Comparison of ENCODE assay signal across 9 mouse cellular contexts in genomic region chr3:145119002-145119358, GRCm38 (mm10). TPM values are rescaled to one million over a fixed set of nuclear protein-coding genes. Genes with fewer than 3 reads are reported as not detected.
DNase-seq lines count a peak whose midpoint lies in the region; ATAC-seq and TF ChIP-seq lines count a peak whose summit lies in the region.
"Had no signal": no experiment of that assay in that cellular context is flagged by ENCODE, and none has a peak within 500 bp of the region (broad histone marks: within the 10 kb centered on the region; RNA-seq: fewer than 3 reads in every experiment).

No protein-coding gene starts in this region.

- no peaks in the 10 kb centered on the region for H3K27me3 ChIP-seq in lung, embryonic 14.5 days (ENCODE audit: insufficient read depth, low read length)
- H3K27me3 ChIP-seq in embryonic facial prominence, embryonic 13.5 days = no peaks in the 10 kb centered on the region
- H3K27me3 ChIP-seq in limb, embryonic 10.5 days (ENCODE audit: low read depth, poor library complexity, severe bottlenecking) = no peaks in the 10 kb centered on the region
- H3K27me3 ChIP-seq in neural tube, embryonic 15.5 days (replicated peaks) = no peaks in the 10 kb centered on the region

- DNase-seq in lung, embryonic 14.5 days = no peak
- DNase-seq in lung, postnatal 25 days (ENCODE audit: low spot score) = no peak
- DNase-seq in limb, embryonic 10.5 days (ENCODE audit: low spot score) = no peak
- DNase-seq in gastrocnemius, postnatal 36 days = no peak
- DNase-seq in gastrocnemius, postnatal 10 days = no peak
- no peak for DNase-seq in frontal cortex, postnatal 25 days (ENCODE audit: low spot score in 2 of 2)

- H3K9ac ChIP-seq in lung, embryonic 14.5 days = peak overlapping the region; percentile 83
- peak overlapping the region; percentile 85 for H3K9ac ChIP-seq in embryonic facial prominence, embryonic 13.5 days
- H3K9ac ChIP-seq in neural tube, embryonic 15.5 days (replicated peaks) = peak overlapping the region; percentile 87

- no peaks in the 10 kb centered on the region for H3K36me3 ChIP-seq in lung, embryonic 14.5 days (ENCODE audit: insufficient read depth)
- no peaks in the 10 kb centered on the region for H3K36me3 ChIP-seq in embryonic facial prominence, embryonic 13.5 days
- H3K36me3 ChIP-seq in limb, embryonic 10.5 days = no peaks in the 10 kb centered on the region
- H3K36me3 ChIP-seq in neural tube, embryonic 15.5 days = no peaks in the 10 kb centered on the region

- H3K27ac ChIP-seq in lung, embryonic 14.5 days (ENCODE audit: low read depth) = peak overlapping the region; percentile 96
- peak overlapping the region; percentile 97 for H3K27ac ChIP-seq in embryonic facial prominence, embryonic 13.5 days
- peak overlapping the region; percentile 99 for H3K27ac ChIP-seq in limb, embryonic 10.5 days
- peak overlapping the region; percentile 99 for H3K27ac ChIP-seq in neural tube, embryonic 15.5 days (replicated peaks)

- H3K4me2 ChIP-seq in lung, embryonic 14.5 days = peak overlapping the region; percentile 80
- peak overlapping the region; percentile 62 for H3K4me2 ChIP-seq in embryonic facial prominence, embryonic 13.5 days
- H3K4me2 ChIP-seq in neural tube, embryonic 15.5 days = peak overlapping the region; percentile 80

- TF ChIP-seq CTCF in lung, embryonic 14.5 days (IDR thresholded peaks at IDR 0.05; ENCODE audit: low read depth) = no peak

- ATAC-seq in lung, embryonic 14.5 days (ENCODE audit: insufficient read depth) = no peak
- ATAC-seq in embryonic facial prominence, embryonic 13.5 days (ENCODE audit: insufficient number of reproducible peaks, insufficient read depth, low FRiP score, low TSS enrichment, low read depth) = no peak
- ATAC-seq in neural tube, embryonic 15.5 days (ENCODE audit: low FRiP score) = no peak; the same call in 1 of the 2 replicates

- WGBS in lung, embryonic 14.5 days = 2% methylated on average over 14 of the region's 14 CpGs
- WGBS in embryonic facial prominence, embryonic 13.5 days = 4% methylated on average over 14 of the region's 14 CpGs
- WGBS in limb, embryonic 10.5 days = 6% methylated on average over 14 of the region's 14 CpGs
- WGBS in neural tube, embryonic 15.5 days = 4% methylated on average over 14 of the region's 14 CpGs

- H3K4me3 ChIP-seq in lung, embryonic 14.5 days (ENCODE audit: low read depth, low read length) = peak overlapping the region; percentile 65
- H3K4me3 ChIP-seq in embryonic facial prominence, embryonic 13.5 days = peak overlapping the region; percentile 75
- H3K4me3 ChIP-seq in limb, embryonic 10.5 days = peak overlapping the region; percentile 87
- H3K4me3 ChIP-seq in neural tube, embryonic 15.5 days (replicated peaks) = peak overlapping the region; percentile 79

- intact Hi-C loops in gastrocnemius, postnatal 36 days (cut with DNase I) = loop anchor here (5.0 kb wide), 1 partner anchor 397 kb away; the partner anchor contains the start of gene Sh3glb1

- no peaks in the 10 kb centered on the region for H3K9me3 ChIP-seq in lung, embryonic 14.5 days (ENCODE audit: low read depth, low read length)
- H3K9me3 ChIP-seq in embryonic facial prominence, embryonic 13.5 days = no peaks in the 10 kb centered on the region
- H3K9me3 ChIP-seq in limb, embryonic 10.5 days (replicated peaks) = no peaks in the 10 kb centered on the region
- H3K9me3 ChIP-seq in neural tube, embryonic 15.5 days (replicated peaks) = no peaks in the 10 kb centered on the region

- 0 out of 2 replicates have a peak, but pooled peaks cover 3% of the 10 kb centered on the region for H3K4me1 ChIP-seq in lung, embryonic 14.5 days (ENCODE audit: insufficient read depth)
- peaks cover 15% of the 10 kb centered on the region for H3K4me1 ChIP-seq in embryonic facial prominence, embryonic 13.5 days
- H3K4me1 ChIP-seq in limb, embryonic 10.5 days = peaks cover 14% of the 10 kb centered on the region; the same call in 1 of the 2 replicates
- H3K4me1 ChIP-seq in neural tube, embryonic 15.5 days = peaks cover 16% of the 10 kb centered on the region

RNA-seq across cellular contexts. Expression of gene Odf2l, which starts 0.6 kb away (rescaled TPM):
- polyA plus RNA-seq in lung, embryonic 14.5 days (2014; fragmentation: Nextera tagmentation; extraction: Ambion mirVana) = 16.6 and 17.4 TPM in 2 replicates
- polyA plus RNA-seq in embryonic facial prominence, embryonic 13.5 days (2015; fragmentation: Nextera tagmentation; extraction: Ambion mirVana) = 18.0 and 22.9 TPM in 2 replicates
- polyA plus RNA-seq in limb, embryonic 10.5 days (2016; fragmentation: Nextera tagmentation; extraction: Ambion mirVana) = 16.2 and 18.1 TPM in 2 replicates
- polyA plus RNA-seq in neural tube, embryonic 15.5 days (2015; fragmentation: Nextera tagmentation; extraction: Ambion mirVana) = 10.2 and 11.3 TPM in 2 replicates
- 10 to 100 TPM in 1 of 2 experiments, 1 to 10 TPM in 1; 7.4 to 10.2 TPM for total RNA-seq in gastrocnemius, postnatal 36 days (2021)
- 10 to 100 TPM in 1 of 2 experiments, 1 to 10 TPM in 1; 5.9 to 15.5 TPM for total RNA-seq in gastrocnemius, postnatal 10 days (2021)

RNA-seq across cellular contexts. Expression of gene Clca2, which starts 19.7 kb away (rescaled TPM):
- 0.45 and 0.65 TPM in 2 replicates for polyA plus RNA-seq in lung, embryonic 14.5 days (2014; fragmentation: Nextera tagmentation; extraction: Ambion mirVana)
- 0.33 and 0.39 TPM in 2 replicates for polyA plus RNA-seq in embryonic facial prominence, embryonic 13.5 days (2015; fragmentation: Nextera tagmentation; extraction: Ambion mirVana)
- 0.11 and 0.13 TPM in 2 replicates for polyA plus RNA-seq in limb, embryonic 10.5 days (2016; fragmentation: Nextera tagmentation; extraction: Ambion mirVana)
- 0.55 TPM in 1 of 2 replicates, not detected in the other for polyA plus RNA-seq in neural tube, embryonic 15.5 days (2015; fragmentation: Nextera tagmentation; extraction: Ambion mirVana)
- under 1 TPM in 1 of 2 experiments, not detected in 1; 0.10 TPM for total RNA-seq in gastrocnemius, postnatal 36 days (2021)
- total RNA-seq in gastrocnemius, postnatal 10 days (2021) = 1 to 10 TPM in 1 of 2 experiments, under 1 TPM in 1; 0.70 to 1.6 TPM
- total RNA-seq: common myeloid progenitor, adult 5-6 weeks had no signal
